Mouse (Mus musculus): ENCODE results near the gene Spint1. TPM values are rescaled to one million over a fixed set of nuclear protein-coding genes. Genes with fewer than 3 reads are reported as not detected.

Spint1 gene
- polyA plus RNA-seq, 1 experiment from 2014 or later = 1.1 TPM

DNA sequence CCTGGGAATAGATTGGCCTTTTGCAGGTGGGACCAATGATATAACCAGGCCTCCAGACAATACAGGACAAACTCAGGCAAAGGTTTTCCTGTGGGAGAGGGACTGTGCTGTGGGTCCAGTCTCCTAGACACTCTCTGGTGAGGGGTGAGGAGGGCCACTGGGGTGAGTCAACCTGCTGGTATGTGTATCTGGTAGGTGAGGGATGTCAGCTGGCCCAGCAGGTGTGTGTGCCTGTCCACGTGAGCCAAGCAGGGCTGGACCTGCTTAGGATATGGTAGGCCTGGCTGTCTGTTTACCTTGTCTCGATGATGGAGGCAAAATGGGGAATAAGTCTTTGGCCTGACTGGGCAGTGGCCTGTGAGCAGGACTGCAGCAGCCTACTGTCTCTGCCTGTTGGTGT is 1.5 kb downstream of the Spint1 start:
- no peaks in the 10 kb centered on the region for H3K9me3 ChIP-seq (replicated peaks; ENCODE audit: control insufficient read depth, low read length)
- no peak for ATAC-seq (replicated peaks; ENCODE audit: insufficient number of reproducible peaks, low FRiP score, low TSS enrichment)
- H3K9ac ChIP-seq (ENCODE audit: low read depth, low read length) = no peak overlapping the region
- H3K4me3 ChIP-seq (ENCODE audit: low read depth, low read length) = no peak overlapping the region
- no peaks in the 10 kb centered on the region for H3K36me3 ChIP-seq (ENCODE audit: control insufficient read depth, insufficient read depth, low read length)
- H3K4me2 ChIP-seq = no peak overlapping the region
- 63% methylated on average over 2 of the region's 2 CpGs for whole genome bisulfite sequencing (ENCODE audit: insufficient replicate concordance)
- peaks cover 57% of the 10 kb centered on the region for H3K27me3 ChIP-seq (ENCODE audit: control insufficient read depth, insufficient read depth, low read length)
- H3K4me1 ChIP-seq (ENCODE audit: control insufficient read depth, insufficient read depth, low read length) = peaks cover 8% of the 10 kb centered on the region
- no peak overlapping the region for H3K27ac ChIP-seq (ENCODE audit: low read depth, low read length)

- Histone ChIP-seq H3K36me3 (ENCODE audit: control insufficient read depth, insufficient read depth, low read length) (no peaks in the 10 kb centered on the region), H3K4me2 (no peak overlapping the region), H3K9me3 (replicated peaks; ENCODE audit: control insufficient read depth, low read length) (no peaks in the 10 kb centered on the region), H3K27me3 (ENCODE audit: control insufficient read depth, insufficient read depth, low read length) (peaks cover 50% of the 10 kb centered on the region), H3K4me1 (ENCODE audit: control insufficient read depth, insufficient read depth, low read length) (peaks cover 8% of the 10 kb centered on the region), H3K4me3 (ENCODE audit: low read depth, low read length) (no peak overlapping the region), H3K9ac (ENCODE audit: low read depth, low read length) (no peak overlapping the region), H3K27ac (ENCODE audit: low read depth, low read length) (no peak overlapping the region)
- 61% methylated on average over 4 of the region's 4 CpGs for WGBS (ENCODE audit: insufficient replicate concordance)
- no peak for ATAC-seq (replicated peaks; ENCODE audit: insufficient number of reproducible peaks, low FRiP score, low TSS enrichment)
Measured at GRCm38 (mm10) chr2:119240075-119240818, 3.1 kb downstream of the Spint1 start.

DNA sequence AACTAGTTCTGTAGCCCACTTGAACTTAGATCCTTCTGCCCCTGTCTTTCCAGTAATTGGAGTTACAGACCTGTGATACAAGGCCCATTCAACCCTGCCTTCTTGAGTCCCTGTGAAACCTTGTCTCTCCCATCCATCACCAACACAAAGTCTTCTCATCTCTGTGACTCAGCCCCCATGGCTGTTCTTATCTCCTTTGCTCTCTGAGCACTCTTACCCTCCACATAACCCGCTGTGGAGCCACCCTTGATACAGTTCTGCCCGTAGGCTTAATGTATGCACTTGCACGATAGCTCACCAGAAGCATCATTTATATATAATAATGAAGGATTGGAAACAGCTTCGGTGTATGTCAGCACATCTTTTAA is 3.6 kb downstream of the Spint1 start:
- Histone ChIP-seq H3K4me3 (ENCODE audit: low read depth, low read length) (no peak overlapping the region), H3K4me2 (no peak overlapping the region), H3K36me3 (ENCODE audit: control insufficient read depth, insufficient read depth, low read length) (no peaks in the 10 kb centered on the region), H3K4me1 (ENCODE audit: control insufficient read depth, insufficient read depth, low read length) (peaks cover 8% of the 10 kb centered on the region), H3K9ac (ENCODE audit: low read depth, low read length) (no peak overlapping the region), H3K27me3 (ENCODE audit: control insufficient read depth, insufficient read depth, low read length) (peaks cover 44% of the 10 kb centered on the region), H3K27ac (ENCODE audit: low read depth, low read length) (no peak overlapping the region), H3K9me3 (replicated peaks; ENCODE audit: control insufficient read depth, low read length) (no peaks in the 10 kb centered on the region)
- 69% methylated on average over 4 of the region's 4 CpGs for WGBS (ENCODE audit: insufficient replicate concordance)
- ATAC-seq (replicated peaks; ENCODE audit: insufficient number of reproducible peaks, low FRiP score, low TSS enrichment) = no peak

- ATAC-seq (replicated peaks; ENCODE audit: insufficient number of reproducible peaks, low FRiP score, low TSS enrichment) = no peak
- Histone ChIP-seq H3K27me3 (ENCODE audit: control insufficient read depth, insufficient read depth, low read length) (peaks cover 27% of the 10 kb centered on the region), H3K4me2 (no peak overlapping the region), H3K36me3 (ENCODE audit: control insufficient read depth, insufficient read depth, low read length) (no peaks in the 10 kb centered on the region), H3K4me3 (ENCODE audit: low read depth, low read length) (no peak overlapping the region), H3K9ac (ENCODE audit: low read depth, low read length) (no peak overlapping the region), H3K9me3 (replicated peaks; ENCODE audit: control insufficient read depth, low read length) (no peaks in the 10 kb centered on the region), H3K27ac (ENCODE audit: low read depth, low read length) (no peak overlapping the region), H3K4me1 (ENCODE audit: control insufficient read depth, insufficient read depth, low read length) (peaks cover 2% of the 10 kb centered on the region; the same call in 1 of the 2 replicates)
- 68% methylated on average over 9 of the region's 9 CpGs for WGBS (ENCODE audit: insufficient replicate concordance)
Measured at GRCm38 (mm10) chr2:119242548-119242947, 5.4 kb downstream of the Spint1 start.

DNA sequence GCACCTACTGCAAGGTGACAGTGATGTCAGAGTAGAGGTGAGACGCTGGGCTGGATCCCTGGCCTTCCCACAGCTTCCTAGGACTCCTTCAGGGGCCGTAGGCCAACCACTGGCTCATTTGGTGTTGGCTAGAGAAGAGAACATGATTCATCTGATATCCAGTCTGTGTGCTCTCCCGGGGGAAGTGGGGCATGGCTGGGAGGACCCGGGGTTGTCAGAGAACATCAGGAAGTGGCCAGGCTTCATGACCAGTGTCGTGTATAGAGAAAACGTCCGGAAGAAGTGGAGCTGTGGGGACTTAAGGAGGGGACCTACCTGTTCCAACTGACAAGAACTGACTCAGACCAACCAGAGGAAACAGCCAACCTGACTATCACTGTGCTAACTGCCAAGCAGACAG is 8.1 kb downstream of the Spint1 start:
- Histone ChIP-seq H3K9ac (ENCODE audit: low read depth, low read length) (no peak overlapping the region), H3K9me3 (replicated peaks; ENCODE audit: control insufficient read depth, low read length) (no peaks in the 10 kb centered on the region), H3K27me3 (ENCODE audit: control insufficient read depth, insufficient read depth, low read length) (peaks cover 4% of the 10 kb centered on the region), H3K27ac (ENCODE audit: low read depth, low read length) (no peak overlapping the region), H3K4me3 (ENCODE audit: low read depth, low read length) (no peak overlapping the region), H3K4me2 (no peak overlapping the region), H3K4me1 (ENCODE audit: control insufficient read depth, insufficient read depth, low read length) (no peaks in the 10 kb centered on the region), H3K36me3 (ENCODE audit: control insufficient read depth, insufficient read depth, low read length) (no peaks in the 10 kb centered on the region)
- ATAC-seq (replicated peaks; ENCODE audit: insufficient number of reproducible peaks, low FRiP score, low TSS enrichment) = no peak
- 74% methylated on average over 7 of the region's 7 CpGs for WGBS (ENCODE audit: insufficient replicate concordance)

GRCm38 (mm10) chr2:119247904-119248303 is 10.7 kb downstream of the Spint1 start:
- no peaks in the 10 kb centered on the region for H3K4me1 ChIP-seq (ENCODE audit: control insufficient read depth, insufficient read depth, low read length)
- no peak overlapping the region for H3K9ac ChIP-seq (ENCODE audit: low read depth, low read length)
- H3K27me3 ChIP-seq (ENCODE audit: control insufficient read depth, insufficient read depth, low read length) = peaks cover 3% of the 10 kb centered on the region
- no peak overlapping the region for H3K27ac ChIP-seq (ENCODE audit: low read depth, low read length)
- H3K4me2 ChIP-seq = no peak overlapping the region
- H3K36me3 ChIP-seq (ENCODE audit: control insufficient read depth, insufficient read depth, low read length) = no peaks in the 10 kb centered on the region
- ATAC-seq (replicated peaks; ENCODE audit: insufficient number of reproducible peaks, low FRiP score, low TSS enrichment) = no peak
- H3K9me3 ChIP-seq (replicated peaks; ENCODE audit: control insufficient read depth, low read length) = no peaks in the 10 kb centered on the region
- 85% methylated on average over 9 of the region's 9 CpGs for WGBS (ENCODE audit: insufficient replicate concordance)
- no peak overlapping the region for H3K4me3 ChIP-seq (ENCODE audit: low read depth, low read length)

GRCm38 (mm10) chr2:119249592-119250061 is 12.5 kb downstream of the Spint1 start:
- Histone ChIP-seq H3K4me3 (ENCODE audit: low read depth, low read length) (no peak overlapping the region), H3K4me2 (no peak overlapping the region), H3K4me1 (ENCODE audit: control insufficient read depth, insufficient read depth, low read length) (no peaks in the 10 kb centered on the region), H3K27me3 (ENCODE audit: control insufficient read depth, insufficient read depth, low read length) (peaks cover 10% of the 10 kb centered on the region), H3K9ac (ENCODE audit: low read depth, low read length) (no peak overlapping the region), H3K36me3 (ENCODE audit: control insufficient read depth, insufficient read depth, low read length) (no peaks in the 10 kb centered on the region), H3K27ac (ENCODE audit: low read depth, low read length) (no peak overlapping the region), H3K9me3 (replicated peaks; ENCODE audit: control insufficient read depth, low read length) (no peaks in the 10 kb centered on the region)
- WGBS (ENCODE audit: insufficient replicate concordance) = 64% methylated on average over 4 of the region's 4 CpGs
- no peak for ATAC-seq (replicated peaks; ENCODE audit: insufficient number of reproducible peaks, low FRiP score, low TSS enrichment)

DNA sequence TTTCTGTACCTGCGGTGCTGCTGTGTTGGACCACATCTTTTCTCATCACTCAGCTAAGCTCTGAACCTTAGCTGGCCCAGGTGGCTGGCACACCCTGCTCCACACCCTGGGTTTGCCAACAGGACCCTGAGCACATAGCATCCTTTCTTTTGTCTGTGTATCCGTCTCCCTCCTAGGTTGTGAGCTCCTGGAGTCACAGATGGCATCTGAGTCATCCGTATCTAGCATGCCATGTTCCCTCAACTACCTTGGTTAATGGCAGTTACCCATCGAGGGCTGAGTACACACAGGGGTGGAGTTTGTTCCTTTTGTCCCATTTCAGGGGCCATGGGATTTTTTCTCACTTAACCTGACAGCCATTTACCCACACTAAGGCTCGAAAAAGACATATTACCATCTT is 13.2 kb downstream of the Spint1 start:
- ATAC-seq (replicated peaks; ENCODE audit: insufficient number of reproducible peaks, low FRiP score, low TSS enrichment) = no peak
- Histone ChIP-seq H3K4me2 (no peak overlapping the region), H3K36me3 (ENCODE audit: control insufficient read depth, insufficient read depth, low read length) (no peaks in the 10 kb centered on the region), H3K4me1 (ENCODE audit: control insufficient read depth, insufficient read depth, low read length) (no peaks in the 10 kb centered on the region), H3K9me3 (replicated peaks; ENCODE audit: control insufficient read depth, low read length) (no peaks in the 10 kb centered on the region), H3K27me3 (ENCODE audit: control insufficient read depth, insufficient read depth, low read length) (peaks cover 15% of the 10 kb centered on the region), H3K4me3 (ENCODE audit: low read depth, low read length) (no peak overlapping the region), H3K9ac (ENCODE audit: low read depth, low read length) (no peak overlapping the region), H3K27ac (ENCODE audit: low read depth, low read length) (no peak overlapping the region)
- WGBS (ENCODE audit: insufficient replicate concordance) = 61% methylated on average over 5 of the region's 5 CpGs

Measured in heart, embryonic 11.5 days (tissue).